Mouse (Mus musculus): ENCODE results near the gene Emc3. TPM values are rescaled to one million over a fixed set of nuclear protein-coding genes. Genes with fewer than 3 reads are reported as not detected.
A peak's percentile ranks its signal among the peaks of the same experiment; 100 is the strongest.

Emc3 gene
- 10 to 100 TPM; 56.0 to 61.9 TPM for total RNA-seq (2021)
- long read RNA-seq, experiment 1, transcript Emc3-201 (8 exons, 1,985 nt): major isoform, 131 of 141 reads
- long read RNA-seq, experiment 1, partial matches to known transcripts: 2 of 141 reads
- long read RNA-seq, experiment 1, other reads (novel, unspliced or antisense): 7 of 141 reads
- long read RNA-seq, experiment 2, transcript Emc3-201 (8 exons, 1,985 nt): major isoform, 126 of 131 reads
- long read RNA-seq, experiment 2, partial matches to known transcripts: 1 of 131 reads
- long read RNA-seq, experiment 2, other reads (novel, unspliced or antisense): 3 of 131 reads

DNA sequence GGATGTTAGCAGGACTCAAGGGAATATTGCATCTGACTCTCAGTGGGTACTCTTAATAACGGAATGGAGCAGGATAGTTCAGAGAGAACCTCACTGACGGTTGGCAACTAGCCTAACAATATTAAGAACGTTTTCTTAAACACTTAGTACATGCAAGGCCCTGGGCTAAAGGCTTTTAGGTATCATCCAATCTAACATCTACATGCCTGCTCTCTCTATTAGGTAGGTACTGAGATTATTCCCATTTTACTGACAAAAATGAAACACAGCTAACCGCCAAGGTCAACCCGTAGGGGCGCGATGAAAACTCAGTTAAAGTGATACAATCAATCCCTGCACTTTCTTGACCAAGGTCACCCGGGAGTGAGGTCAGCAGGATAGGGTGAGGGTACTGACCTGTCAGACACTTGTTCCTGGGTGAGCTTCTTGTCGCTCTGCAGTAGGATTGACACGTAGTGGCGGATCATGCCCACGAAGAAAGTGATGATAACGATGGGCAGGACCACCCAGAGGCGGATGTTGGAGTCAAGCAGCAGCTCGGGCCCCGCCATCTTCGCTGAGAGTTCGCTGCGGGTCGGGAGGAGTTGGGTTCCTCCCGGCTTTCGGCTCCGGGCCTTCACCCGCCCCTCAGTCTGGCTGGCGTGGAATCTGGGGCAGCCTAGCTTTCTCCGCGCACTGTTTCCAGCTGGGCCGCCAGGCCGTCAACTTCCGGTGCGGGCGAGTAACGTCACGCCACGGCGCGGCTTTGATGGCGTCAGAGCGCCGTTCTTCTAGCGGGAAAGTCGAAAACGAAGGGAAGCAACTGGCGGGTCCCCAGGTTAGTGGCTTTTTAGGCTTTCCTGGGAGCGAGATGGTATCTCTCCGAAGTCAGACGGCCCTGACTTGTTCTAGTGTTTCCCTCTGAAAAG lies at the start of gene Emc3, which contains the start of gene Fancd2:
Gene Emc3 (minus strand): TSS at position 721 of the 908 bp plus-strand sequence.
Gene Fancd2 (plus strand): TSS at position 751 of the 908 bp plus-strand sequence.
- intact Hi-C loops (cut with DNase I): loop anchor here (2.0 to 5.0 kb wide), 2 partner anchors 44 to 76 kb away; no protein-coding TSS in a partner anchor
- peak; percentile 90 to 97 for DNase-seq

- no peak for DNase-seq
- intact Hi-C loops (cut with DNase I): no loop called here
Observed at GRCm38 (mm10) chr6:113579306-113579705, 47.9 kb upstream of the Emc3 start.

DNA sequence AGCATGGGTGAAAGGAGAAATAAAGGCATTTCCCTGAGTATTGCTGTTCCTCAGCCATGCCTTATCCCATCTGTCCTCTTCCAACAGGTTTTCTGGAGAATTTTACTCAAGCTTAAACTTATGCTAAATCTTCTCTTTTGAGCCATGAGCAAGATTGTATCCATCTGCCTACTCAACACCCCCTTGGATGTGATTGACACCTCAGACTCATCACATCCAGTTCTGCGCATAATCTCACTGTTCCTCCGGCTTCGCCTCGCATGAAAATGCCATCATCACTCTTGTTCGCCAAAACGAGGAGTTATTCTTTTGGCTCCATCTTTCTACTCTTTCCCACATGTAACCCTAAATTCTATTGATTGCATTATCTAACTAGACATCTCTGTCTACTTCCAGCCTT lies 44.6 kb upstream of the Emc3 start:
- no peak for DNase-seq
- intact Hi-C loops (cut with DNase I): no loop called here

DNA sequence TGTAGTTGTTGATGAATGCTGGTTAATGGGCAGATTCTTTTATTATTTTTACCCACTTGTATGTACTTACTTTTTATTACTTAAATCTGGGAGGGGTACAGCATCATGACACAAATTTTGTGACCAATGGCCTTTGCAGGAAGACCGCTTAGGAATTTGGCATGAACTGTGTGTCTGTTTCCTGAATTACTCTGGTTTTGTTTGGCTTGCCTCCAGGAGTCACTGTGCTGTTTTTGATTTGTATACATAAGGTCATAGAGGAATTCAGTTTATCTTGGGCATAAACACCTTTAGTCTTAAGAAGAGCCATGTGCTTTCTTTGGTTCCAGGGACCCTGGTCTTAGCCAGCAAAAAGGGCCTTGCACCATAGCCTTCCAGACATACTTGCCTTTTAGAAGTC lies 33.1 kb upstream of the Emc3 start:
- no peak for DNase-seq

GRCm38 (mm10) chr6:113559736-113560135 lies 28.3 kb upstream of the Emc3 start:
- intact Hi-C loops (cut with DNase I): no loop called here
- no peak for DNase-seq

More for the DNA sequence above, 33.1 kb upstream of the Emc3 start:
- intact Hi-C loops (cut with DNase I): no loop called here

DNA sequence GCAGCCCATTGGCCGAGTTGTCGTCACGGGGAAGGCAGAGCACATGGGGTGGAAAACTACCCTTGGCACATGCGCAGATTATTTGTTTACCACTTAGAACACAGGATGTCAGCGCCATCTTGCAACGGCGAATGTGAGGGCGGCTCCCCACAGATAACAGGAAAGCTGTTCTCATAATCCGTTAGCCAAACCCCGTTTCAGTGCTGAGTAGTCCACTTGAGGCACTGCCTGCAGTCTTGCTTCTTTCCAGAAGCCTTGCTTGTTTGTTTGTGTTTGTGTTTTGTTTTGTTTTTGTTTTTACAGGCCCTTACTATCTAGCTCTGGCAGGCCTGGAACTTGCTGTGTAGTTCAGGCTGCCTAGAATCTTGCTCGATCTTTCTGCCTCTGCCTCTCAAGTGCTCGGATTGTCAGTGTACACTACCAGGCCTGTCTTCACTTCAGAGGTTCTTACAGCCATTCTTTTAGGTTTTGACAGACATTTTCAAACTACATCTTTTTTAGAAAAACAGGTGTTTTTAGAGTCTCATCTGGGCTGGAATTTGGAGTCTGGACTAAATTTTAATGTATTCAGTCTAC lies 12.5 kb upstream of the Emc3 start:
- intact Hi-C loops (cut with DNase I): no loop called here
- no peak for DNase-seq

DNA sequence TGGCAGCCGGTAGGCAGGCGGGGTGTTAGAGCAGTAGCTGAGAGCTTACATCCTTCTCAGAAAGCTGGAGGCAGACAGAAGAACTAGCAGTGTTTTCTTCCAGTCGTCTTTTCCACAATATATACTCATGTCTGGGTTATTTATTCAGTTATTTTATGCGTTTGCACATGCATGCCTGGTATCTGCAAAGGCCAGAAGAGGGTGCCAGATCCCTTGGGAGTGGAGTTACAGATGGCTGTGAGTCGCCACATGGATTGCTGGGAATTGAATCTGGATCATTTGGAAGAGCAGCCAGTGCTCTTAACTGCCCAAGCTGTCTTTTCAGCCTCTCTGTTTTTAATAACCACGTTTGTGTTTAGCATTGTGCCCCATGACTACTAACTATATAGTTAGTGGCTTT lies 10.2 kb upstream of the Emc3 start:
- intact Hi-C loops (cut with DNase I): no loop called here
- DNase-seq: no peak

DNA sequence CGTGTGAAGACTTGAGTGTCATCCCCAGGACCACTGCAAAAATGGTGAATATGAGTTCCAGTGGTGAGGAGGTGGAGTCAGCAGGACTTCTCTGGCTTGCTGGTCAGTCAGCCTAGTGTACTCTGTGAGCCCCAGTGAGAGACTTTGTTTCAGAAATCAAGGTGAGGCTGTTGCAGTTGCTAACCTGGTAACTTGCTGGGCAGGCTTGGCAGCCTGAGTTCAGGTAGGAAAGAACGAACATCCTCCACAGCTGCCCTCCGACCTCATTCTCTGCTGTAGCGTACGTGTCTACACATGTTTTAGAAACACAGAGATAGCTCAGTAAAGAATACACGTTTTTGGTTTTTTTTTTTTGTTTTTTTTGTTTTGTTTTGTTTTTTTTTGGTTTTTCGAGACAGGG lies 3.4 kb upstream of the Emc3 start:
- DNase-seq: no peak
- intact Hi-C loops (cut with DNase I): loop anchor here (5.0 kb wide), 1 partner anchor 72 kb away; no protein-coding TSS in a partner anchor

DNA sequence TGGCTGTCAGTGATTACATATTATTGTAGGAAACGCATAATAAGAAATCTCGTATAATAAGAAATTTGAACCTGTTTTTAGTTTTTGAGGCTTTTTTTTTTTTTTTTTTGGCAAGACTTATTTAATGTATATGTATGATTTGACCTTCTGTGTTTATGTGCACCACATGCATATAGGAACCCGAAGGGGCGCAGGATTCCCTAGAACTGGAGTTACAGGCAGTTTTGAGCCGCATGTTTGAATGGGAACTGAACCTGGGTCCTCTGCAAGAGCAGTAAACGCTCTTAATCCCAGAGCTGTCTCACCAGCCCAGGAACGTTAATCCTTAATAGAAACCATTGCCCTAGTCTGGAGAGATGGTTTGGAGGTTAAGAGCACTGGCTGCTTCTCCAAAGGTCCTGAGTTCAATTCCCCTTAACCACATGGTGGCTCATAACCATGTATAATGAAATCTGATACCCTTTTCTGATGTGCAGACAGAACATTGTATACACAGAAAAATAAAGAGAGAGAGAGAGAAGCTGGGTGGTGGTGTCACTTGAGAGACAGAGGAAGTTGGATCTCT lies 470 bp upstream of the Emc3 start:
- intact Hi-C loops (cut with DNase I): loop anchor here (2.0 to 5.0 kb wide), 2 partner anchors 45 to 75 kb away; no protein-coding TSS in a partner anchor
- DNase-seq: no peak

GRCm38 (mm10) chr6:113523420-113523819 lies 8.0 kb downstream of the Emc3 start:
- intact Hi-C loops (cut with DNase I): no loop called here

GRCm38 (mm10) chr6:113522310-113522709 lies 9.1 kb downstream of the Emc3 start:
- intact Hi-C loops (cut with DNase I): no loop called here
- DNase-seq: no peak

More at GRCm38 (mm10) chr6:113523420-113523819, 8.0 kb downstream of the Emc3 start:
- DNase-seq: no peak

- intact Hi-C loops (cut with DNase I): no loop called here
- no peak for DNase-seq
Observed at GRCm38 (mm10) chr6:113517434-113518080, 13.9 kb downstream of the Emc3 start.

DNA sequence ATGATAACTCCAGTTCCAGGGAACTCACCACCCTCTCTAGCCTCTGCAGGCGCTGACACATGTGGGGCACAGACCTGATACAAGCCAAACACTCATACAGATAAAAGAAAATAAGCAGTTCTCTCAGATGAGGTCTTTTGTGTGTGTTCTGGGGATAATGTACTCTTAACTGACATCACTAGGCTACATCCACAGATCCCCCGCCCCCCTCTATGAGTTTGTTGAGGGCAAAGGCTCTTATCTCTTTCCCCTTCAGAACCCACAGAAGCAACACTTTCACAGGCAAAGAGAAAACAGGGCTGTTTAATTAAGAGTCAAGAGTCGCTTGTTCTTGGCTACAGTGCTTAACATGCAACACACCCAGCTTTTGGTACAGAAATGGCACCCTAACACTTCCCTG lies 16.9 kb downstream of the Emc3 start:
- DNase-seq: no peak
- intact Hi-C loops (cut with DNase I): no loop called here

GRCm38 (mm10) chr6:113513944-113514343 lies 17.5 kb downstream of the Emc3 start:
- no peak for DNase-seq

GRCm38 (mm10) chr6:113508947-113509280 lies 22.5 kb downstream of the Emc3 start:
- intact Hi-C loops (cut with DNase I): no loop called here
- no peak for DNase-seq

More at GRCm38 (mm10) chr6:113513944-113514343, 17.5 kb downstream of the Emc3 start:
- intact Hi-C loops (cut with DNase I): no loop called here

DNA sequence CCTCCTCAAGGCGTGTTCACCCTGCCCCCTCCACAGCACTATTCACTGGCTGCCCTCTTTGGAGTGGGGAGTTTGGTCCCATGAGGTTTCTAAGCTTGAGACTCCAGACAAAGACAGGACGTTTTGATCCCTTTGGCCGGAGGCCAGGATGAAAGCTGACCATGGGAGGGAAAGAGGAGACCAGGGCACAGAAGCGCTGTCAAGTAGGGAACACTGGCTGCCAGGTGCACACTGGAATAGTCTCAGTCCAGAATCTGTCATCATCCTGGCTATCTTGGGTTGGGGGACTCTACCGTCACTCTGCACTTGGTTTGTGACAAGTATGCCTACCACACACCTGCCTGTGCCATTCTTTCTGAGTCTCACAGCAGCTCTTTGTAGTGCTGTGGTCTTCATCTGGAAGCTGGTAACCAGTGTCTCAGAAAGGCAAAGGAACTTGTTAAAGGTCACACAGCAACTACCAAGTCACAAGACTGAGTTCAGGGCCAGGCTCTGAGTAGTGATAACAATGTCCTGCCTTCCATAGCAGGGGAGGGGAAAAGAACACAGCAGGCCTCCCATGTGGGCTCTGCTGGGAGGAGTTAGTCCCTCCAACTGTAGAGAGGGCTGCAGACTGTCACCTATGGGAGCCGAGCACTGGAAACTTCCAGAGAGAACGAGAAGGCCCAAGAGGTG lies 23.0 kb downstream of the Emc3 start:
- intact Hi-C loops (cut with DNase I): no loop called here
- DNase-seq: peak in 1 of 2 experiments; percentile 32

DNA sequence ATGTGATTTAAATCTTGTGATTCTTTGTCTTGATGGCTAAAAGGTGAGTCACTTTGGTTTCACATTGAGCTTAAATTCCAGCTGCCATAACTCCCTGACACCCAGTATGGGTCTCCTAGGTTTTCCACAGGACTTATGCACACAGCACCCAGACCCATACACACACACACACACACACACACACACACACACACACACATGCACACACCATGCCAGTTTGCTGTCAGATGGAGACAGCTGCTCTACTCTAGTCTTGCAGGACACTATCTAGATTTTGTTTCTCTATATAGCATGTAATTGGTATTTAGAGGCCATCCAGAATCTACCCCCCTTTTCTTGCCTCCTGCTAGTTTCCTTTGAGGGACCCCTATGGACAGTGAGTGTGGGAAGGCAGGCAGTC lies 24.3 kb downstream of the Emc3 start:
- intact Hi-C loops (cut with DNase I): no loop called here
- no peak for DNase-seq

DNA sequence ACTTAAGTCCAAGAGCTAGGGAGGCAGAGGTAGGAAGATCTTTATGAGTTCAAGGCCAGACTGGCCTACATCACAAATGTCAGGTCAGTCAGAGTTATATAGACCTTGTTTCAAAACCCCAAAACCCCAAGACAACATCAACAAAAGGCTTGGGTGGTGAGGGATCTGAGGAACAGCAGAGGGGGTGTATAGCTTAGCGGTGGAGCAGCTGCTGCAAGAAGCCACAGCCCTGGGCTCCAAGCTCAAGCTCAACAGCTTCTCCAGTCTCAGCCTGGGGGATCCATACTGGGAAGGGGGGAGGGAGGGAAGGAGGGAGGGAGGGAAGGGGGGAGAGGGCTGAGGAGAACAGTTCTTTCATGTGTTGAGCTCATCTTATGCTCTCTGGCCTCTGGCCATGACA lies 25.8 kb downstream of the Emc3 start:
- intact Hi-C loops (cut with DNase I): no loop called here
- DNase-seq: no peak

GRCm38 (mm10) chr6:113502801-113503200 lies 28.7 kb downstream of the Emc3 start:
- intact Hi-C loops (cut with DNase I): no loop called here
- no peak for DNase-seq

Measured in heart, postnatal 14 days (tissue).